ENCODE assay signal across 14 mouse cellular contexts in genomic region chr9:94839204-94839603, GRCm38 (mm10).
DNase-seq lines count a peak whose midpoint lies in the region; ATAC-seq lines count a peak whose summit lies in the region.
"Had no signal": no experiment of that assay in that cellular context is flagged by ENCODE, and none has a peak within 500 bp of the region (broad histone marks: within the 10 kb centered on the region; RNA-seq: fewer than 3 reads in every experiment).

No protein-coding gene starts in this region.

- 0 out of 2 replicates have a peak overlapping the region, but pooled peaks have one; percentile 21 for H3K4me2 ChIP-seq in hindbrain, embryonic 12.5 days (replicated peaks)
- peak overlapping the region; percentile 17 for H3K4me2 ChIP-seq in midbrain, embryonic 13.5 days (replicated peaks)
- H3K4me2 ChIP-seq: embryonic facial prominence, embryonic 12.5 days; limb, embryonic 12.5 days had no signal

- peaks cover 6% of the 10 kb centered on the region; the same call in 1 of the 2 replicates for H3K4me1 ChIP-seq in hindbrain, embryonic 12.5 days
- peaks cover 20% of the 10 kb centered on the region for H3K4me1 ChIP-seq in midbrain, embryonic 13.5 days (replicated peaks)
- H3K4me1 ChIP-seq: embryonic facial prominence, embryonic 12.5 days; limb, embryonic 12.5 days had no signal

- no peak overlapping the region for H3K9ac ChIP-seq in hindbrain, embryonic 12.5 days
- no peak overlapping the region for H3K9ac ChIP-seq in midbrain, embryonic 13.5 days (replicated peaks)
- H3K9ac ChIP-seq: embryonic facial prominence, embryonic 12.5 days; limb, embryonic 12.5 days; liver, postnatal 0 days had no signal

- DNase-seq in right cerebral cortex, postnatal 4 days = peak; percentile 11
- no peak for DNase-seq in right cerebral cortex, adult 18-20 months
- no peak for DNase-seq in thymus, postnatal 25 days
- DNase-seq in kidney, adult 11 months = no peak
- DNase-seq: cerebellum, postnatal 10 days; heart, postnatal 14 days; kidney, adult 9 months; liver, postnatal 0 days had no signal

- no peaks in the 10 kb centered on the region for H3K9me3 ChIP-seq in hindbrain, embryonic 12.5 days (replicated peaks)
- H3K9me3 ChIP-seq in midbrain, embryonic 13.5 days = no peaks in the 10 kb centered on the region
- H3K9me3 ChIP-seq: embryonic facial prominence, embryonic 12.5 days; limb, embryonic 12.5 days had no signal

- H3K27ac ChIP-seq in hindbrain, embryonic 12.5 days = no peak overlapping the region
- H3K27ac ChIP-seq in midbrain, embryonic 13.5 days = no peak overlapping the region
- H3K27ac ChIP-seq: embryonic facial prominence, embryonic 12.5 days; limb, embryonic 12.5 days had no signal

- WGBS in hindbrain, embryonic 12.5 days = 49% methylated on average over 11 of the region's 11 CpGs
- 28% methylated on average over 11 of the region's 11 CpGs for WGBS in midbrain, embryonic 13.5 days

- no peaks in the 10 kb centered on the region for H3K36me3 ChIP-seq in hindbrain, embryonic 12.5 days
- no peaks in the 10 kb centered on the region for H3K36me3 ChIP-seq in midbrain, embryonic 13.5 days
- H3K36me3 ChIP-seq: embryonic facial prominence, embryonic 12.5 days; limb, embryonic 12.5 days had no signal

- peak; percentile 20; the same call in 1 of the 2 replicates for ATAC-seq in hindbrain, embryonic 12.5 days (ENCODE audit: low FRiP score)
- peak; percentile 71 for ATAC-seq in midbrain, embryonic 13.5 days
- no peak for ATAC-seq in megakaryocyte, adult 5-6 weeks (ENCODE audit: poor library complexity, severe bottlenecking)
- ATAC-seq: liver, postnatal 0 days had no signal

- no peaks in the 10 kb centered on the region for H3K27me3 ChIP-seq in hindbrain, embryonic 12.5 days
- H3K27me3 ChIP-seq in midbrain, embryonic 13.5 days = no peaks in the 10 kb centered on the region
- H3K27me3 ChIP-seq: CH12.LX; embryonic facial prominence, embryonic 12.5 days; limb, embryonic 12.5 days had no signal

- H3K4me3 ChIP-seq in hindbrain, embryonic 12.5 days = no peak overlapping the region
- no peak overlapping the region for H3K4me3 ChIP-seq in midbrain, embryonic 13.5 days (replicated peaks)
- H3K4me3 ChIP-seq: embryonic facial prominence, embryonic 12.5 days; limb, embryonic 12.5 days had no signal
